Mouse (Mus musculus): ENCODE data around the gene Gm15737. TPM values are rescaled to one million over a fixed set of nuclear protein-coding genes. Genes with fewer than 3 reads are reported as not detected.

Gene Gm15737
- polyA plus RNA-seq, 1 experiment from 2014 or later, result not detected

GRCm38 (mm10) chr6:92877236-92877635, 8.1 kb downstream of the Gm15737 start:
- WGBS, result 96% methylated on average over 4 of the region's 4 CpGs
- no peaks in the 10 kb centered on the region for H3K36me3 ChIP-seq

DNA sequence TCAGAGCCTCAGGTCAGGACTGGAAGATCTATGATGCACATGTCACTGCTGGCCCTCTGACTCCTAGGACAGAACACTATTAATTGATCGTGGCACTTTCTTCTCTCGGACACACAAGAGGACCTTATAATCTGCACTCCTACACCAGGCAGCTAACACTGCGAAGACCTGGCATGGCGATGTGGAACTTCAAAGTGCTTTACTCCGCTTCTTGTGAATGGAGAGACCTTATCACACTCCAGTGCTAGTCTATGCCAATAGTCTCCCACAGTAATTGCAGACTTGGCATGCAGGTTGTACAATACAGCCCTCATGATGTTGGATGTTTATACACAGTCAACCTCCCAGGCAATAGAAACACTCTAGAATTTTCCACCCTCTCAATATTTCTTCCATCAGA, 9.6 kb downstream of the Gm15737 start:
- Histone ChIP-seq H3K4me1 (replicated peaks) (peaks cover 7% of the 10 kb centered on the region; the same call in 1 of the 2 replicates), H3K9ac (no peak overlapping the region), H3K36me3 (no peaks in the 10 kb centered on the region), H3K4me3 (no peak overlapping the region), H3K4me2 (no peak overlapping the region), H3K27ac (replicated peaks) (no peak overlapping the region), H3K9me3 (no peaks in the 10 kb centered on the region), H3K27me3 (no peaks in the 10 kb centered on the region)
- no peak for ATAC-seq (ENCODE audit: low FRiP score, low read depth)
- 92% methylated on average over 5 of the region's 5 CpGs for WGBS

More at GRCm38 (mm10) chr6:92877236-92877635, 8.1 kb downstream of the Gm15737 start:
- Histone ChIP-seq H3K9ac (no peak overlapping the region), H3K4me2 (no peak overlapping the region), H3K9me3 (no peaks in the 10 kb centered on the region), H3K4me3 (no peak overlapping the region), H3K27ac (replicated peaks) (no peak overlapping the region), H3K27me3 (no peaks in the 10 kb centered on the region), H3K4me1 (replicated peaks) (no peaks in the 10 kb centered on the region)
- no peak for ATAC-seq (ENCODE audit: low FRiP score, low read depth)

DNA sequence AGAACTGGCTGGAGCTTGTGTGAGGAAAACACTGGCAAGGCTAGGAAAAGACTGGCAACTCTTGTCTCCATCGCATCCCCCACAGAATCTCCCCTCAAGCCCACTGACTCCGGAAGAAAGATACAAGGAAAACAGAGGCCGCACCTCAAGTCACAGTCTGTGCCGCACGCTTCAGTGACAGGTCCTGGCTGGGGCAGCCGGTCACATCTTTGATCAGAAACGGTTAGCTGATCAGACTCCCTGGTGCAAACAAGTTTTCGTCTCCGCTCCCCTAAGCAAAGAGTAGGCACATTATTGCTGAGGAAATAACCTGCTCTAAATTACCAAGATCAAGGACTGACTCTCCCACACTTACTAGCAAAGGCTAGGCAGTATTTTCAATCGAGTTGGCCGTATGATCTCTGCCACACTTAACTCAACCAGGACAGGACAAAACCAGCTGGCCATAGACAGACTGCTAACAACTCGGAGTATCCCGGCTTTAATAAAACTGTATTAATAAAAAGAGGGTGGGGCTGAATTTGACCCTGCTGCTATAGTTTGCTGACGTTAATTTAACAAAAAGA, 10.6 kb downstream of the Gm15737 start:
- H3K27ac ChIP-seq (replicated peaks), result no peak overlapping the region
- WGBS, result 70% methylated on average over 14 of the region's 14 CpGs
- H3K27me3 ChIP-seq, result no peaks in the 10 kb centered on the region
- peaks cover 7% of the 10 kb centered on the region; the same call in 1 of the 2 replicates for H3K4me1 ChIP-seq (replicated peaks)
- ATAC-seq (ENCODE audit: low FRiP score, low read depth), result no peak
- H3K9me3 ChIP-seq, result no peaks in the 10 kb centered on the region
- no peak overlapping the region for H3K4me2 ChIP-seq
- no peaks in the 10 kb centered on the region for H3K36me3 ChIP-seq
- H3K4me3 ChIP-seq, result no peak overlapping the region
- no peak overlapping the region for H3K9ac ChIP-seq

DNA sequence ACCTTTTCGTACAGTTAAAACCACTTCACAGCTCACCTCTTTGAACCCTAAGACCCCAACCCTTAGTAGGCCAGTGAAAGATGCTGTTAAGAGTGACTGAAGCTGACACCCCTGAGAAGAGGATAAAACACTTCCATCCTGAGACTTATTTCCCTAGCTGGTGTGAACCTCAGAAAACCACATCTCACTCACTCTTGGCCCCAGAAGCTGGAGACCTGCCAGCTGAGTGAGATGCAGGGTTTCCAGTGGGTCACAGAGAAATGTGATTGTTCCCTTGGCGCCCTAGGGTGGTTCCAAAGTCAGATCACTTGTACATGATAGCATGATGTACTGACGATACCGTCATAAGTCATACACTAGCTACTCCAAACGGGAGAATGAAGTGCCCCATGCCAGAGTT, 13.3 kb downstream of the Gm15737 start:
- Histone ChIP-seq H3K4me3 (no peak overlapping the region), H3K9me3 (no peaks in the 10 kb centered on the region), H3K4me2 (no peak overlapping the region), H3K4me1 (replicated peaks) (peaks cover 7% of the 10 kb centered on the region; the same call in 1 of the 2 replicates), H3K27me3 (no peaks in the 10 kb centered on the region), H3K27ac (replicated peaks) (no peak overlapping the region), H3K9ac (no peak overlapping the region), H3K36me3 (no peaks in the 10 kb centered on the region)
- WGBS, result 77% methylated on average over 5 of the region's 5 CpGs
- ATAC-seq (ENCODE audit: low FRiP score, low read depth), result no peak

DNA sequence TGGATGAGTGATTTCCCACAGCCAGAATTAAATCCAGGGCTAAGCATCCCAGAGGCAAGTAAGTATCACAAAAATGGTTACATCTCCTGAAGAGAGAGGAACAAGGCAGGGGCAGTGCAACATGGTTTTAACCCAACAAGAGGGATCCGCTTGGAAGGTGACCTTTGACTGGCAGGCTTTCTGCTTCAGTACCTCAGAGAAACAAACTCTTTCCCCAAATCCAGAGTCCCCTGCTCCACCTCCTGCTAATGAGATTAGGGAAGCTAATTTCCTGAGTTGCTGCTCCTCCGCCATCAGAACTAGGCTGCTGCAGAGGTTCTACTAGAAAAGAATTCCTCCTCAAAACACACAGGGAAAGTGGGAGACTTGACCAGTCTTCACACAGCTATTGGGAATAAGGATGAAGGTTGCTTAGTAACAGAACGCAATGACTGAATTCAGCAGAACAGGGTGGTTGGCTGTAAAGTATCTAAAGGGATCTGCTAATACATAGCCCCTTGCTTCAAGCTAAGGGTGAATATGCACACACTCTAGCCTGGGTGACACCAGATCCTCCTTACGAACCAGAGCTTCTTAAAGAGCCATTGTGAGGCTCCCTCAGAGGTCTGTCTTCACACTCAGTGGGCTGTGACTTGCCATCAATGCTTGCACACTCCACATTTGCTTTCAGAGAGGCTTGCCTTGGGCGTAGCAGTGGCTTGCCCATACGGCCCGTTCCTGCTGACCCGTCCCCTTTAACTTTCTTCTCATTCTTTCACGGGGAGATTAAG, 14.2 kb downstream of the Gm15737 start:
- no peak for ATAC-seq (ENCODE audit: low FRiP score, low read depth)
- Histone ChIP-seq H3K4me3 (no peak overlapping the region), H3K4me2 (no peak overlapping the region), H3K27me3 (no peaks in the 10 kb centered on the region), H3K27ac (replicated peaks) (no peak overlapping the region), H3K4me1 (replicated peaks) (peaks cover 7% of the 10 kb centered on the region; the same call in 1 of the 2 replicates), H3K9me3 (no peaks in the 10 kb centered on the region), H3K9ac (no peak overlapping the region), H3K36me3 (no peaks in the 10 kb centered on the region)
- WGBS, result 39% methylated on average over 9 of the region's 9 CpGs

DNA sequence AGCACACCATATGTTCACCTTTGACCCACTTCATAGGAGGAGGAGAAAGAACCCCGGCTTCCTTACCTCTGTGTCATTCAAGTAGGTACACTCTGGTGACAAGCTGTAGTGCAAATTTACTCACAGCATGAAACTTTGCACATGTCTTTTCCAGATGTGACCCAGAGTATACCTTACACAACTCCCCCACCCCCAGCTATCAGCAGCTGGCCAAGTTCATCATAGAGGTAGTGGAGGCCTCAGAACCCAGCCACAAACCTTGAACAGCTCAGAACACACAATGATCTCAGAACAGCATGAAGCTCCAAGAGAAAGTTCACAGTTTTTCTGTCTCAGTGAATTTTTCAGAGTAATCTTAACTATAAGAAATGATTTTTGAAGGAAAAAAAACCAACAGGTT, 22.4 kb downstream of the Gm15737 start:
- ATAC-seq (ENCODE audit: low FRiP score, low read depth), result no peak
- H3K4me2 ChIP-seq, result no peak overlapping the region
- no peak overlapping the region for H3K27ac ChIP-seq (replicated peaks)
- no peak overlapping the region for H3K9ac ChIP-seq
- no peaks in the 10 kb centered on the region for H3K9me3 ChIP-seq
- H3K4me3 ChIP-seq, result no peak overlapping the region
- 87% methylated on average over 1 of the region's 1 CpGs for WGBS
- H3K4me1 ChIP-seq (replicated peaks), result no peaks in the 10 kb centered on the region
- no peaks in the 10 kb centered on the region for H3K36me3 ChIP-seq
- H3K27me3 ChIP-seq, result no peaks in the 10 kb centered on the region

GRCm38 (mm10) chr6:92904037-92904436, 34.9 kb downstream of the Gm15737 start:
- H3K9me3 ChIP-seq, result no peaks in the 10 kb centered on the region
- H3K4me3 ChIP-seq, result no peak overlapping the region
- H3K27ac ChIP-seq (replicated peaks), result no peak overlapping the region
- H3K4me1 ChIP-seq (replicated peaks), result no peaks in the 10 kb centered on the region
- H3K4me2 ChIP-seq, result no peak overlapping the region
- H3K9ac ChIP-seq, result no peak overlapping the region
- H3K36me3 ChIP-seq, result no peaks in the 10 kb centered on the region
- no peak for ATAC-seq (ENCODE audit: low FRiP score, low read depth)
- no peaks in the 10 kb centered on the region for H3K27me3 ChIP-seq
- 89% methylated on average over 1 of the region's 1 CpGs for WGBS

DNA sequence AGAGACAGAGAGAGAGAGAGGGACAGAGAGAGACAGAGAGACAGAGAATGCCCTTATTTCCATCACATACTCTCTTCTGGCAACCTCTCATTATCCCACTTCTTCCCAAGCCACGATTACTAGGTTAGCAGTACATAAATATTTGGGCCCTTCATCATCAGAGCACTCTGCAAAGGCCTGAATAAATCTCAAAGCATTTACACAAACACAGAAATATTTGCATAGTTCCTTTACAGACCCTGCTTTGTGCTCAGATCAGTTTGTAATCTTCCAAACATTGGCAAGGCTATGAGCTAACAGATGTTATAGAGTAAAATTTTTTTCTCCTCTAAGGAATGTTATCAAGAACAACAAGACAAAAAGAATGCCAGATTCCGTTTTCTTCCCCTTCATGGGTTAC, 35.3 kb downstream of the Gm15737 start:
- 60% methylated on average over 2 of the region's 2 CpGs for WGBS
- H3K4me1 ChIP-seq (replicated peaks), result no peaks in the 10 kb centered on the region
- H3K27me3 ChIP-seq, result no peaks in the 10 kb centered on the region
- H3K9ac ChIP-seq, result no peak overlapping the region
- no peak overlapping the region for H3K27ac ChIP-seq (replicated peaks)
- no peak for ATAC-seq (ENCODE audit: low FRiP score, low read depth)
- H3K4me3 ChIP-seq, result no peak overlapping the region
- H3K4me2 ChIP-seq, result no peak overlapping the region
- no peaks in the 10 kb centered on the region for H3K36me3 ChIP-seq
- no peaks in the 10 kb centered on the region for H3K9me3 ChIP-seq

DNA sequence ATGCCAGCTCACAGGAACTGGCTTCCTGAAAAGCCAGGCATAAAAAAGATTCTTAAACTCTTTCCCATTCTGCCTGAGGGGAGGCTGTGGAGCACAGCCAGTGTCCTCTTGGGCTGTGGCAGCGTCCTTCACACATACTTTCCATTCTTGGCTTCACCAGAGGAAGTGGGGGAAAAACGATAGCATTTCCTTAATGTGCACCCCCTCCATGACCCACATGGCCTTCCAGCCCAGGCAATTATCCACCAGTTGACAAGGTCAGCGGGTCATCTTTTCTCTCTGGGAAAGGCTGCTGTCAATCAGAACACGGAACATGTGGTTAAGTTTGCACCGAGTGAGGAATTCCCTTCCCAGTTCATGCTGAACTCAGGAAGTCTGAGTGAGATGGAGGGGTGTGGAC, 36.8 kb downstream of the Gm15737 start:
- 34% methylated on average over 5 of the region's 5 CpGs for WGBS
- H3K4me1 ChIP-seq (replicated peaks), result no peaks in the 10 kb centered on the region
- no peaks in the 10 kb centered on the region for H3K36me3 ChIP-seq
- ATAC-seq (ENCODE audit: low FRiP score, low read depth), result no peak
- H3K4me2 ChIP-seq, result no peak overlapping the region
- H3K9ac ChIP-seq, result no peak overlapping the region
- H3K9me3 ChIP-seq, result no peaks in the 10 kb centered on the region
- no peaks in the 10 kb centered on the region for H3K27me3 ChIP-seq
- no peak overlapping the region for H3K27ac ChIP-seq (replicated peaks)
- H3K4me3 ChIP-seq, result no peak overlapping the region

- H3K36me3 ChIP-seq, result no peaks in the 10 kb centered on the region
- WGBS, result 65% methylated on average over 8 of the region's 8 CpGs
- no peaks in the 10 kb centered on the region for H3K27me3 ChIP-seq
- no peaks in the 10 kb centered on the region for H3K9me3 ChIP-seq
- no peak overlapping the region for H3K27ac ChIP-seq (replicated peaks)
- H3K4me3 ChIP-seq, result no peak overlapping the region
- no peaks in the 10 kb centered on the region for H3K4me1 ChIP-seq (replicated peaks)
- ATAC-seq (ENCODE audit: low FRiP score, low read depth), result no peak
- H3K9ac ChIP-seq, result no peak overlapping the region
- no peak overlapping the region for H3K4me2 ChIP-seq
Observed at GRCm38 (mm10) chr6:92909361-92909760, 40.2 kb downstream of the Gm15737 start.

- Histone ChIP-seq H3K27me3 (no peaks in the 10 kb centered on the region), H3K9me3 (no peaks in the 10 kb centered on the region), H3K9ac (no peak overlapping the region), H3K4me1 (replicated peaks) (no peaks in the 10 kb centered on the region), H3K4me3 (no peak overlapping the region), H3K4me2 (no peak overlapping the region), H3K36me3 (no peaks in the 10 kb centered on the region), H3K27ac (replicated peaks) (no peak overlapping the region)
- 87% methylated on average over 3 of the region's 3 CpGs for WGBS
- ATAC-seq (ENCODE audit: low FRiP score, low read depth), result no peak
Observed at GRCm38 (mm10) chr6:92910611-92911010, 41.5 kb downstream of the Gm15737 start.

DNA sequence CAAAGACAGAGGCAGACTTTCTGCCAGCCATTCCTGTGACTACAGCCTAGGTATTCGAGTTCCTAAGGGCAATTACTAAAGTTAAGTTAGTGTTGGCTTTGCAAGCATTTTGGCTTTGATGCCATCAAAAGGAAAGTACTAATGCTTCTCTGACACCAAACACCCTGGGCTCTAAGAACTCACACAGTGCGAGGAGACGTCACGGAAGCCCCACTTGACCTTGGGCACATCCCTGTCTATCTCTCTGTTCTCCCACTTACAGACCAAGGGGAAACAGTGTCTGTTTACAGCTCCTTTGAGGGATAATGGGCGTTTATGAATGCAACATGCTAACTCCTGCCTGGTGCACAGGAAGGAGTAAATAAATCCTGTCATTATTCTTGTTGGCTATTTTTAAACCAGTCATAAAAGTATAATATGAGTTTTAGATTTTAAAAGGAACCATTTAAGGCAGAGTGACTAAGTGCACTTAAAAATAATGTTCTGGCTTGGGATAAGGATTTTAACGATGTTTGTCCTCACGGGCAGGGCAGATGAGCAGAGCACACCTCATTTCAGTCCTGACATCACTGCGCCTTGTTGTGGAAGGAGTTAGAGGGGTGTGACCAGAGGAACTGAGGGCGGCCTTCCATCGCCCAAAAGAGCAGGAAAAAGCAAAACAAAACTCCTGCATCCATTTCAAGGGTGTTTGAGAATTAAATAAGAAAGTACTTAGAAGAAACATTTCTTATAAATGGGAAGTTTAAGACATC, 52.0 kb downstream of the Gm15737 start:
- Histone ChIP-seq H3K36me3 (no peaks in the 10 kb centered on the region), H3K27me3 (no peaks in the 10 kb centered on the region), H3K27ac (replicated peaks) (no peak overlapping the region), H3K9ac (no peak overlapping the region), H3K4me3 (no peak overlapping the region), H3K4me1 (replicated peaks) (no peaks in the 10 kb centered on the region), H3K4me2 (no peak overlapping the region), H3K9me3 (no peaks in the 10 kb centered on the region)
- ATAC-seq (ENCODE audit: low FRiP score, low read depth), result no peak
- 76% methylated on average over 10 of the region's 10 CpGs for WGBS

Data from hindbrain, embryonic 15.5 days (tissue).